Mouse (Mus musculus): Measurements from ENCODE around the gene Ttc28.

Ttc28 gene

GRCm38 (mm10) chr5:111335939-111336691 is 456.5 kb downstream of the Ttc28 start:
- no peak for DNase-seq (ENCODE audit: low spot score in 2 of 2)

Measured in cerebellum, postnatal 4 days (tissue).